Mouse (Mus musculus) thymus, adult 2 months (tissue): ENCODE measurements around the gene Rundc3a.
"Not testable (repeated sequence)": the region's sequence is repeated elsewhere in the genome, so short reads cannot be mapped to it uniquely, and the experiment has no call there.

Experiments
- CTCF ChIP-seq: fragments of 200-500 bp; IDR thresholded peaks from 2 replicates; pipeline ENCODE4 v1.5.1; 2012; ENCODE audit warnings: mild to moderate bottlenecking, control low read depth, low read length, moderate library complexity, borderline replicate concordance; ENCODE audit not compliant: control insufficient read depth, poor library complexity, insufficient read depth; ENCODE audit errors: extremely low read depth
- POLR2A ChIP-seq: fragments of 200-500 bp; IDR thresholded peaks from 2 replicates; pipeline ENCODE4 v1.6.1; 2012; ENCODE audit warnings: mild to moderate bottlenecking, low read length, control low read depth, moderate library complexity; ENCODE audit not compliant: control insufficient read depth, poor library complexity, insufficient read depth; ENCODE audit errors: extremely low read depth

GRCm38 (mm10) chr11:102410345-102410744 is 17.1 kb downstream of the Rundc3a start:
- not testable (repeated sequence) for TF ChIP-seq POLR2A, CTCF
